Comparison of ENCODE assay signal across 8 mouse cellular contexts in genomic region chr15:78771531-78772367, GRCm38 (mm10). TPM values are rescaled to one million over a fixed set of nuclear protein-coding genes. Genes with fewer than 3 reads are reported as not detected.
DNase-seq lines count a peak whose midpoint lies in the region; ATAC-seq lines count a peak whose summit lies in the region.

No protein-coding gene starts in this region.

- peak overlapping the region; percentile 41; the same call in 1 of the 2 replicates for H3K9ac ChIP-seq in embryonic facial prominence, embryonic 14.5 days (ENCODE audit: low read depth, low read length)
- no peak overlapping the region for H3K9ac ChIP-seq in limb, embryonic 13.5 days
- H3K9ac ChIP-seq in midbrain, embryonic 13.5 days (replicated peaks): peak overlapping the region; percentile 64

- no peaks in the 10 kb centered on the region for H3K36me3 ChIP-seq in embryonic facial prominence, embryonic 14.5 days (ENCODE audit: control insufficient read depth, insufficient read depth, low read length)
- peaks cover 39% of the 10 kb centered on the region for H3K36me3 ChIP-seq in hindbrain, embryonic 10.5 days
- 0 out of 2 replicates have a peak, but pooled peaks cover 3% of the 10 kb centered on the region for H3K36me3 ChIP-seq in limb, embryonic 13.5 days
- H3K36me3 ChIP-seq in midbrain, embryonic 13.5 days: peaks cover 12% of the 10 kb centered on the region

- H3K27me3 ChIP-seq in embryonic facial prominence, embryonic 14.5 days (replicated peaks; ENCODE audit: control insufficient read depth, insufficient read depth, low read length): no peaks in the 10 kb centered on the region
- H3K27me3 ChIP-seq in hindbrain, embryonic 10.5 days (ENCODE audit: insufficient read depth, poor library complexity, severe bottlenecking): no peaks in the 10 kb centered on the region
- H3K27me3 ChIP-seq in limb, embryonic 13.5 days: peaks cover 23% of the 10 kb centered on the region
- H3K27me3 ChIP-seq in midbrain, embryonic 13.5 days: no peaks in the 10 kb centered on the region

- H3K4me3 ChIP-seq in embryonic facial prominence, embryonic 14.5 days (ENCODE audit: low read depth, low read length): peak overlapping the region; percentile 23
- peak overlapping the region; percentile 53 for H3K4me3 ChIP-seq in hindbrain, embryonic 10.5 days
- H3K4me3 ChIP-seq in limb, embryonic 13.5 days: peak overlapping the region; percentile 7; the same call in 1 of the 2 replicates
- peak overlapping the region; percentile 43 for H3K4me3 ChIP-seq in midbrain, embryonic 13.5 days (replicated peaks)

- DNase-seq in T-cell, adult 2 months (ENCODE audit: low spot score): peak; percentile 73
- peak; percentile 33 for DNase-seq in embryonic facial prominence, embryonic 14.5 days (ENCODE audit: low spot score)
- no peak for DNase-seq in hindbrain, embryonic 10.5 days (ENCODE audit: low spot score)
- peak; percentile 78 for DNase-seq in thymus, postnatal 14 days
- no peak for DNase-seq in cerebellum, postnatal 36 days
- no peak for DNase-seq in ovary, adult 18-20 months (ENCODE audit: low spot score)

- H3K4me2 ChIP-seq in embryonic facial prominence, embryonic 14.5 days (ENCODE audit: low read depth, low read length): peak overlapping the region; percentile 35; the same call in 1 of the 2 replicates
- peak overlapping the region; percentile 32 for H3K4me2 ChIP-seq in limb, embryonic 13.5 days (replicated peaks)
- peak overlapping the region; percentile 60 for H3K4me2 ChIP-seq in midbrain, embryonic 13.5 days (replicated peaks)

- H3K9me3 ChIP-seq in embryonic facial prominence, embryonic 14.5 days (ENCODE audit: control insufficient read depth, low read length): no peaks in the 10 kb centered on the region; the same call in 1 of the 2 replicates
- peaks cover 6% of the 10 kb centered on the region for H3K9me3 ChIP-seq in hindbrain, embryonic 10.5 days
- peaks cover 4% of the 10 kb centered on the region; the same call in 1 of the 2 replicates for H3K9me3 ChIP-seq in limb, embryonic 13.5 days
- H3K9me3 ChIP-seq in midbrain, embryonic 13.5 days: no peaks in the 10 kb centered on the region

- WGBS in embryonic facial prominence, embryonic 14.5 days: 50% methylated on average over 17 of the region's 19 CpGs
- WGBS in hindbrain, embryonic 10.5 days: 50% methylated on average over 19 of the region's 19 CpGs
- whole genome bisulfite sequencing in limb, embryonic 13.5 days: 62% methylated on average over 19 of the region's 19 CpGs
- WGBS in midbrain, embryonic 13.5 days: 40% methylated on average over 19 of the region's 19 CpGs

- no peak overlapping the region; the same call in 1 of the 2 replicates for H3K27ac ChIP-seq in embryonic facial prominence, embryonic 14.5 days (replicated peaks; ENCODE audit: low read depth, low read length)
- H3K27ac ChIP-seq in hindbrain, embryonic 10.5 days: peak overlapping the region; percentile 91
- H3K27ac ChIP-seq in limb, embryonic 13.5 days: peak overlapping the region; percentile 39; the same call in 1 of the 2 replicates
- H3K27ac ChIP-seq in midbrain, embryonic 13.5 days: peak overlapping the region; percentile 97

- peaks cover 4% of the 10 kb centered on the region; the same call in 1 of the 2 replicates for H3K4me1 ChIP-seq in embryonic facial prominence, embryonic 14.5 days (ENCODE audit: control insufficient read depth, insufficient read depth, low read length)
- H3K4me1 ChIP-seq in hindbrain, embryonic 10.5 days (replicated peaks): peaks cover 82% of the 10 kb centered on the region
- H3K4me1 ChIP-seq in limb, embryonic 13.5 days: peaks cover 14% of the 10 kb centered on the region
- H3K4me1 ChIP-seq in midbrain, embryonic 13.5 days (replicated peaks): peaks cover 63% of the 10 kb centered on the region

- ATAC-seq in embryonic facial prominence, embryonic 14.5 days (ENCODE audit: low read depth): no peak
- 0 out of 2 replicates have a peak, but pooled peaks have one; percentile 9 for ATAC-seq in limb, embryonic 13.5 days (ENCODE audit: low FRiP score, low read depth)
- ATAC-seq in midbrain, embryonic 13.5 days: 0 out of 2 replicates have a peak, but pooled peaks have one; percentile 7

RNA-seq across cellular contexts. Expression of gene Mfng, which starts 1.5 kb away (rescaled TPM):
- 13.6 and 13.7 TPM in 2 replicates for polyA plus RNA-seq in embryonic facial prominence, embryonic 14.5 days (2014; fragmentation: Nextera tagmentation; extraction: Ambion mirVana)
- 71.6 and 79.0 TPM in 2 replicates for polyA plus RNA-seq in hindbrain, embryonic 10.5 days (2016; fragmentation: Nextera tagmentation; extraction: Ambion mirVana)
- 14.1 and 15.0 TPM in 2 replicates for polyA plus RNA-seq in limb, embryonic 13.5 days (2015; fragmentation: Nextera tagmentation; extraction: Ambion mirVana)
- polyA plus RNA-seq in midbrain, embryonic 13.5 days (2015; fragmentation: Nextera tagmentation; extraction: Ambion mirVana): 83.0 and 93.7 TPM in 2 replicates

RNA-seq across cellular contexts. Expression of gene Card10, which starts 31.1 kb away (rescaled TPM):
- polyA plus RNA-seq in embryonic facial prominence, embryonic 14.5 days (2014; fragmentation: Nextera tagmentation; extraction: Ambion mirVana): 6.1 and 6.3 TPM in 2 replicates
- polyA plus RNA-seq in hindbrain, embryonic 10.5 days (2016; fragmentation: Nextera tagmentation; extraction: Ambion mirVana): 4.3 and 4.5 TPM in 2 replicates
- 3.0 TPM in 2 replicates for polyA plus RNA-seq in limb, embryonic 13.5 days (2015; fragmentation: Nextera tagmentation; extraction: Ambion mirVana)
- 1.0 and 1.2 TPM in 2 replicates for polyA plus RNA-seq in midbrain, embryonic 13.5 days (2015; fragmentation: Nextera tagmentation; extraction: Ambion mirVana)

RNA-seq across cellular contexts. Expression of gene Elfn2, which starts 53.2 kb away (rescaled TPM):
- polyA plus RNA-seq in embryonic facial prominence, embryonic 14.5 days (2014; fragmentation: Nextera tagmentation; extraction: Ambion mirVana): 0.18 and 0.28 TPM in 2 replicates
- 0.24 and 0.39 TPM in 2 replicates for polyA plus RNA-seq in hindbrain, embryonic 10.5 days (2016; fragmentation: Nextera tagmentation; extraction: Ambion mirVana)
- polyA plus RNA-seq in limb, embryonic 13.5 days (2015; fragmentation: Nextera tagmentation; extraction: Ambion mirVana): 0.05 and 0.11 TPM in 2 replicates
- 3.0 and 3.3 TPM in 2 replicates for polyA plus RNA-seq in midbrain, embryonic 13.5 days (2015; fragmentation: Nextera tagmentation; extraction: Ambion mirVana)

Comparison
In these comparisons a context has a peak if more than half of its experiments do, and no peak if none do; other contexts are left out.
1. DNase-seq: peak in T-cell, adult 2 months (single experiment), embryonic facial prominence, embryonic 14.5 days (single experiment) and thymus, postnatal 14 days (single experiment); none in hindbrain, embryonic 10.5 days (single experiment), cerebellum, postnatal 36 days (0 of 2) and ovary, adult 18-20 months (single experiment).
2. Peak in every context shown above with its lines, with median percentiles within 50 percentile points of each other: H3K4me2 ChIP-seq and H3K4me3 ChIP-seq.